Mouse (Mus musculus): ENCODE data around the gene Olfr1013. TPM values are rescaled to one million over a fixed set of nuclear protein-coding genes. Genes with fewer than 3 reads are reported as not detected.

Olfr1013 gene
- not detected in 2 replicates for polyA plus RNA-seq (2012; rRNA removed)

GRCm38 (mm10) chr2:85766798-85767197, at the start of gene Olfr1013:
TSS of gene Olfr1013 (plus strand) at chr2:85767098.
- DNase-seq (ENCODE audit: low read depth, low spot score), result no peak

- DNase-seq (ENCODE audit: low read depth, low spot score), result no peak
- 9% methylated on average over 3 of the region's 3 CpGs for WGBS
These were observed 41.1 kb upstream of the Olfr1013 start for GRCm38 (mm10) chr2:85725793-85726192.

GRCm38 (mm10) chr2:85753822-85754221, 13.1 kb upstream of the Olfr1013 start:
- 79% methylated on average over 4 of the region's 4 CpGs for WGBS

GRCm38 (mm10) chr2:85762666-85763065, 4.2 kb upstream of the Olfr1013 start, which contains the start of gene Olfr1012:
TSS of gene Olfr1012 (minus strand) at chr2:85762766.
- no peak for DNase-seq (ENCODE audit: low read depth, low spot score)

More at GRCm38 (mm10) chr2:85753822-85754221, 13.1 kb upstream of the Olfr1013 start:
- no peak for DNase-seq (ENCODE audit: low read depth, low spot score)

GRCm38 (mm10) chr2:85772413-85772812, 5.5 kb downstream of the Olfr1013 start, which contains the start of gene Olfr1014:
TSS of gene Olfr1014 (plus strand) at chr2:85772713.
- no peak for DNase-seq (ENCODE audit: low read depth, low spot score)

More at GRCm38 (mm10) chr2:85762666-85763065, 4.2 kb upstream of the Olfr1013 start, which contains the start of gene Olfr1012:
- WGBS, result 53% methylated on average over 1 of the region's 1 CpGs

GRCm38 (mm10) chr2:85781717-85782116, 14.8 kb downstream of the Olfr1013 start, which contains the start of gene Olfr1015:
TSS of gene Olfr1015 (plus strand) at chr2:85782017.
- DNase-seq (ENCODE audit: low read depth, low spot score), result no peak

GRCm38 (mm10) chr2:85792331-85792730, 25.4 kb downstream of the Olfr1013 start:
- 58% methylated on average over 2 of the region's 2 CpGs for WGBS
- no peak for DNase-seq (ENCODE audit: low read depth, low spot score)

GRCm38 (mm10) chr2:85802444-85802843, 35.5 kb downstream of the Olfr1013 start, which contains the start of gene Olfr1016:
TSS of gene Olfr1016 (minus strand) at chr2:85802544.
- WGBS, result 87% methylated on average over 2 of the region's 2 CpGs
- no peak for DNase-seq (ENCODE audit: low read depth, low spot score)

GRCm38 (mm10) chr2:85804501-85804900, 37.6 kb downstream of the Olfr1013 start:
- 85% methylated on average over 4 of the region's 4 CpGs for WGBS
- DNase-seq (ENCODE audit: low read depth, low spot score), result no peak

GRCm38 (mm10) chr2:85818179-85818578, 51.3 kb downstream of the Olfr1013 start, which contains the start of gene Olfr1018:
TSS of gene Olfr1018 (plus strand) at chr2:85818479.
- no peak for DNase-seq (ENCODE audit: low read depth, low spot score)

Other genes starting within 250 kb of the Olfr1013 start
- gene 4833423E24Rik, start 248.1 kb upstream of the Olfr1013 start, polyA plus RNA-seq (2012; rRNA removed), result not detected in 2 replicates
- gene Olfr996, start 187.9 kb upstream of the Olfr1013 start, polyA plus RNA-seq (2012; rRNA removed), result not detected in 2 replicates
- gene Olfr998, start 178.2 kb upstream of the Olfr1013 start, polyA plus RNA-seq (2012; rRNA removed), result not detected in 2 replicates
- gene Olfr1000, start 155.2 kb upstream of the Olfr1013 start, polyA plus RNA-seq (2012; rRNA removed), result not detected in 2 replicates
- gene Olfr1002, start 116.4 kb upstream of the Olfr1013 start, polyA plus RNA-seq (2012; rRNA removed), result not detected in 2 replicates
- gene Olfr154, start 102.6 kb upstream of the Olfr1013 start, polyA plus RNA-seq (2012; rRNA removed), result not detected in 2 replicates
- gene Olfr1006, start 88.3 kb upstream of the Olfr1013 start, polyA plus RNA-seq (2012; rRNA removed), result not detected in 2 replicates
- not detected in 2 replicates for gene Olfr1008, start 77.7 kb upstream of the Olfr1013 start, polyA plus RNA-seq (2012; rRNA removed)
- gene Olfr1009, start 51.7 kb upstream of the Olfr1013 start, polyA plus RNA-seq (2012; rRNA removed), result not detected in 2 replicates
- gene Olfr1012, start 4.3 kb upstream of the Olfr1013 start, polyA plus RNA-seq (2012; rRNA removed), result not detected in 2 replicates
- not detected in 2 replicates for gene Olfr1014, start 5.6 kb downstream of the Olfr1013 start, polyA plus RNA-seq (2012; rRNA removed)
- not detected in 2 replicates for gene Olfr1015, start 14.9 kb downstream of the Olfr1013 start, polyA plus RNA-seq (2012; rRNA removed)
- gene Olfr1016, start 35.4 kb downstream of the Olfr1013 start, polyA plus RNA-seq (2012; rRNA removed), result not detected in 2 replicates
- gene Olfr1018, start 51.4 kb downstream of the Olfr1013 start, polyA plus RNA-seq (2012; rRNA removed), result not detected in 2 replicates
- gene Olfr1019, start 78.4 kb downstream of the Olfr1013 start, polyA plus RNA-seq (2012; rRNA removed), result not detected in 2 replicates
- not detected in 2 replicates for gene Olfr1020, start 79.9 kb downstream of the Olfr1013 start, polyA plus RNA-seq (2012; rRNA removed)
- not detected in 2 replicates for gene Olfr1022, start 101.5 kb downstream of the Olfr1013 start, polyA plus RNA-seq (2012; rRNA removed)
- gene Olfr1023, start 118.5 kb downstream of the Olfr1013 start, polyA plus RNA-seq (2012; rRNA removed), result not detected in 2 replicates
- gene Olfr1024, start 138.0 kb downstream of the Olfr1013 start, polyA plus RNA-seq (2012; rRNA removed), result not detected in 2 replicates
- gene Olfr1025-ps1, start 148.1 kb downstream of the Olfr1013 start, polyA plus RNA-seq (2012; rRNA removed), result not detected in 2 replicates
- gene Olfr1026, start 154.5 kb downstream of the Olfr1013 start, polyA plus RNA-seq (2012; rRNA removed), result not detected in 2 replicates
- not detected in 2 replicates for gene Olfr1028, start 183.3 kb downstream of the Olfr1013 start, polyA plus RNA-seq (2012; rRNA removed)
- not detected in 2 replicates for gene Olfr1029, start 206.8 kb downstream of the Olfr1013 start, polyA plus RNA-seq (2012; rRNA removed)
- not detected in 2 replicates for gene Olfr1030, start 212.2 kb downstream of the Olfr1013 start, polyA plus RNA-seq (2012; rRNA removed)
- gene Olfr1031, start 223.2 kb downstream of the Olfr1013 start, polyA plus RNA-seq (2012; rRNA removed), result not detected in 2 replicates
- gene Olfr1032, start 238.4 kb downstream of the Olfr1013 start, polyA plus RNA-seq (2012; rRNA removed), result not detected in 2 replicates